Mouse (Mus musculus): ENCODE measurements at regions not wholly inside any gene's neighbourhood (a gene's known extent, or its start where the extent isn't known, plus 50 kb on each side); places are given as distances from the start of the nearest gene placed in this dataset.

DNA sequence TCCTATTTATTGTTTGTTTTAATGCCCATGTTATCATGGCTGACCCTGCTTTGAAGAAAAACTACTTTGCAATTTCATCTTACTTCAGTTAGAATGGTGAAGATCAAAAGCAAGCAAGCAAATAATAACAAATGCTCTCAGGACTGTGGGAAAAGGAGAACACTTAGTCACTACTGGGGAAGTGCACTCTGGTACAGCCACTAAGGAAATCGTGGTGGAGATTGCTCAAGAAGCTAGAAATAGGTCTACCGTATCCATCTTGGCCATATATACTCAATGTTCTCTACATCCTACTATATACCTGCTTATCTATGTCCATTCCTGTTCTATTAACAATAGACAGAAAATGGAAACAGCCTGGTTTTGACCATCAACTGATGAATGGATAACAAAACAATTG is 290.1 kb upstream of the 1700056E22Rik start:
- TF ChIP-seq POLR2A (IDR thresholded peaks at IDR 0.05; ENCODE audit: extremely low read depth, insufficient read depth, low read length) (no peak), CTCF (IDR thresholded peaks at IDR 0.05; ENCODE audit: extremely low read depth, insufficient read depth, low read length) (no peak)

All from cortical plate, adult 2 months (tissue).